Mouse (Mus musculus) adrenal gland (tissue): ENCODE results near the gene Wdr90.
"Not testable (repeated sequence)": the region's sequence is repeated elsewhere in the genome, so short reads cannot be mapped to it uniquely, and the experiment has no call there.

Experiments
- intact Hi-C: fragments of 180-260 bp; cut with DNase I; formaldehyde crosslinking; loops from one replicate; pipeline ENCODE4 v1.15.1; 2025
- microRNA-seq, 2 experiments: library from miRNA; unstranded; fragments of <30 nt; microRNA quantifications; one replicate each; pipeline ENCODE4; 2019

Wdr90 gene

GRCm38 (mm10) chr17:25809606-25810340 lies 51.5 kb downstream of the Wdr90 start:
- intact Hi-C loops, result no loop called here

DNA sequence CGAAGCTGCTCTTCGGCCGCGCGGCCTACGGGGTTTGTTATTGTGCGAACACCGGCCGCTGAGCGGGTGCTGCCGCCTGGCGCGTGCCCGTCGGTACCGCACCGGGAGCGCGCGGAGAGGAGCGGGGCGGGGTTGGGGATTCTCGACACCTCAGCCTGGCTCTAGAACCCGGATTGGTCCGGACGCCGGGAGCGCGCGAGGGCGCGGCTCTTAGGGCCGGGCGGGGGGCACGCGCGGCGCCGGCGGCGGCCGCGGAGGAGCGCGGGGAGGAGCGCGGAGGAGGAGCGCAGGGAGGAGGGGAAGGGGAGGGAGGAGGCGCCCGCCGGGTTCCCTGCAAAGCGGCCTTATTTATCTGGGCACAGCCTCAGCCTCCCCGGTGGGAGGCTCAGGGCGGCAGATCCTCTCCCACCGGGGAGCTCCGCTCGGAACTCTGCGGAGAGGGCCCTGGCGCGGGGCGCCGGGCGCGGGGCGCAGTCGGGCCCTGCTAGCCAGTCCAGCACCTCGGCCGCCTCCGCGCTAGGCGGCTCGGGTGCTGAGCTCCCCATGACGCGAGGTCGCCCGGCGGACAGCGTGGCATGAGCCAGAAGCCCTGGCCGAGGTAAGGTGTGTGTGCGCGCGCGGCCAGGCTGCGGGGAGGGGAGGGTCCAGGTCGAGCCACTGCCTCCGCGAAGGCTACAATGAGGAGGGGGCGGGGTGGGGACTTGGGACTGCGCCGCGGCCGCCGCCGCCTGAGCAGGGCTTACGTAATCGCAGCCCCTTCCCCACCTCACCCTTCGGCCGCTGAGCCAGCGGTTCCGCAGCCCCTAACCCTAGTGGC lies 52.3 kb downstream of the Wdr90 start, which contains the start of gene Fbxl16:
Gene Fbxl16, plus strand, starts transcription at position 297 of the 817 bp plus-strand sequence.
- intact Hi-C loops, result no loop called here

GRCm38 (mm10) chr17:25808028-25808427 lies 53.3 kb downstream of the Wdr90 start:
- intact Hi-C loops, result no loop called here

GRCm38 (mm10) chr17:25807452-25807851 lies 53.8 kb downstream of the Wdr90 start:
- intact Hi-C loops, result not testable (repeated sequence)

- intact Hi-C loops, result no loop called here
Observed at GRCm38 (mm10) chr17:25806507-25806906, 54.8 kb downstream of the Wdr90 start.

DNA sequence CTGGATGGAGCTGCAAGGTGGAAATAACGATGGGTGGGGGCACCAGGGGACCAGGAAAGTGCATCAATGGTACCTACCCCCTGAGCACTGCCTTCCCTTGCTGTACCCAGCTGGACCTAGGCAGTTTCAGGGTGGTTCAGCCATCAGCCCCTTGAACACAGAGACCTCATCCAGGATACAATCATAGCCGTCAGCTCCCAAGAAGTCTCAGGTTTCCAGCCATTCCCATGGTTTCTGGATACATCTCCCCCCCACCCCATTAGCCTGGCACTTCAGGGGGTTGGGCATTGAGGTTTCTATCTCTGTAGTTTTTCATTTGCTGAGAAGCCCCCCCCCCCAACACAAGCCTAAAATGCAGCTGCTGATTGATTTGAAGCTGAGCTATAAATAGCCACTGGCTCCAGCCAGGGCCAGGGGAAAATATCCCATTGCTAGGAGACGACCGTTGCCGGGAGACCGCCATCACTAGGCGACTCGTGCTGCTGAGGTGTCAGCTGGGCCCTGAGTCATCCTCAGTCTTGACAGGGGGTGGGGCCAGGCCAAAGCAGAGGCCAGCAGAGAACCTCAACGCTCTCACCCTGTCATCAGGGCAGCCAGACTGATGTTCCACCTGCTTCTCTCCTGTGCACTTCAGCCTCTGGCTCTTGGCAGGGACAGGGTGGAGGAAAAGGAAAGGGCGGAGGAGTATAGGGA lies 58.3 kb downstream of the Wdr90 start:
- intact Hi-C loops, result loop anchor here (2.0 kb wide), 1 partner anchor 30 kb away; the partner anchor contains the start of gene Narfl

- intact Hi-C loops, result loop anchor here (1.0 kb wide), 1 partner anchor 69 kb away; no protein-coding TSS in a partner anchor
Observed at GRCm38 (mm10) chr17:25801029-25801428, 60.3 kb downstream of the Wdr90 start.

GRCm38 (mm10) chr17:25796951-25797369 lies 64.3 kb downstream of the Wdr90 start, which contains the start of gene Metrn:
TSS of gene Metrn (minus strand) at chr17:25797136.
- intact Hi-C loops, result loop anchor here (10.0 kb wide), 1 partner anchor 222 kb away; the partner anchor contains the start of genes Lmf1 and Sox8

DNA sequence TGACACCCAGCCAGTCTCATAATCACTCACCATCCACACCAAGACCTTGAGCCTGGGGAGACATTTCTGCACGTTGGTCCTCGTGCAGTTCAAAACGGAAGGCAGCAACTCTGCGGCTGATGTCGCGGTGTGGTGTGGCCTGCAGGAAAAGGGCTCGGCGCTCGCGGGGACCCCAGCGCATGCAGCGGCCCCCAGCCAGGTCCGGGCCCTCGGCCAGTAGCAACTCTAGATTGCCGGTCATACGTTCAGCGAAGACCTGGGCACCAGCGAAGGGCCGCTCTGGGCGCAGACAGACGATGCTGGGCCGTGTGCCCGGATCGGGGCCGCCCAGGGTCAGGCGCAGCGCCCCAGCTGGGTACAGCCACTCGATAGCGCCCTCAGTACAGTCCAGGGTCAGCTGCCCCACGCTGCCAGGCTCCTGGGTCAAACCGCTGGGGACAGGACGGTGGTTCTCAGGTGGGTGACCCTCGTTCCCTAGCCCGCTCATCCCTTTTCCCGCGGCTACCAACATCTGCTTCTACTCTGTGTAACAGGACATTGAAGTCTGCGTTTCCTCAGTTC lies 65.0 kb downstream of the Wdr90 start:
- intact Hi-C loops, result loop anchor here (10.0 kb wide), 1 partner anchor 221 kb away; the partner anchor contains the start of genes Lmf1 and Sox8

GRCm38 (mm10) chr17:25795609-25796092 lies 65.7 kb downstream of the Wdr90 start, which contains the start of gene AC134908.4:
TSS of gene AC134908.4 (minus strand) at chr17:25795659.
- intact Hi-C loops, result loop anchor here (10.0 kb wide), 1 partner anchor 221 kb away; the partner anchor contains the start of genes Lmf1 and Sox8

DNA sequence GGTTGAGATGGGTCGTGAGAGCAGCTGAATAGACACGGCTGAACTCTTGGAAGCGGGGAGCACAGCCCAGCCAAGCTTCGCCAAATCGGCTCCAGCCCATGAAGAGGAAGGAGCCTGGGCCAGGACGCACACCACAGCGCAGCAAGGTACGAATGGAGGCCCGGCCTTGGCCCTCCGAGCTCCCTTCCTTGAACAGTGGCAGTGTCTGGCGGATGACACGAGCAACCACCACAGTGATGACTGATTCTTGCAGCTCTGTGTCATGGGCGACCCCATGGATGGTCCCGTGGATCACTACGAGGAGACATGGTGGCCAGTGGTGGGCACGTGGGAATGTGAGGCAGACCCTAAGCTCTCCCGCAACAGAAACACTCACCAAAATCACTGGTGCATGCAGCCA lies 66.3 kb downstream of the Wdr90 start:
- intact Hi-C loops, result loop anchor here (10.0 kb wide), 1 partner anchor 220 kb away; the partner anchor contains the start of genes Lmf1 and Sox8

Small RNA genes within 50 kb of the gene (microRNA-seq; reads per million reads assigned to microRNA genes)
- 1.6 to 2.3 reads per million in 2 experiments for gene Mir3082
